Mouse (Mus musculus) megakaryocyte, embryonic 14.5 days (primary cell): Measurements from ENCODE around the gene Rbm42. TPM values are rescaled to one million over a fixed set of nuclear protein-coding genes. Genes with fewer than 3 reads are reported as not detected.

ENCODE experiments used
- H3K27me3 ChIP-seq: replicated peaks from 2 replicates; pipeline ENCODE3; 2012; ENCODE audit warnings: inconsistent platforms
- H3K36me3 ChIP-seq: replicated peaks from 2 replicates; pipeline ENCODE3; 2012; ENCODE audit warnings: low read length, inconsistent platforms, mixed read lengths
- H3K4me1 ChIP-seq: 2 replicates; pipeline ENCODE4 v1.6.1; 2012; ENCODE audit warnings: inconsistent platforms
- H3K4me3 ChIP-seq: replicated peaks from 2 replicates; pipeline ENCODE3; 2012; ENCODE audit warnings: moderate library complexity, mild to moderate bottlenecking, inconsistent platforms
- H3K9me3 ChIP-seq: 2 replicates; pipeline ENCODE4 v1.6.1; 2012; ENCODE audit warnings: inconsistent platforms
- FLI1 ChIP-seq: IDR thresholded peaks from 2 replicates; pipeline ENCODE4 v1.6.1; 2012; ENCODE audit warnings: low read length, inconsistent platforms, mixed read lengths
- GATA1 ChIP-seq: IDR thresholded peaks from 3 replicates; pipeline ENCODE4 v1.6.1; 2012; ENCODE audit warnings: mixed read lengths, low read length, inconsistent platforms, borderline replicate concordance
- polyA plus RNA-seq: library from polyadenylated mRNA; stranded (reverse); fragments of >175 nt; gene quantifications from 2 replicates; pipeline ENCODE4 v1.2.3, GENCODE M21; 2012; ENCODE audit warnings: low replicate concordance; ENCODE audit not compliant: insufficient read depth

Rbm42 gene
- polyA plus RNA-seq, 1 experiment = 261 TPM

- peaks cover 44% of the 10 kb centered on the region for H3K4me1 ChIP-seq
- no peaks in the 10 kb centered on the region for H3K9me3 ChIP-seq
- TF ChIP-seq GATA1 (no peak), FLI1 (no peak)
- H3K36me3 ChIP-seq = no peaks in the 10 kb centered on the region
- H3K4me3 ChIP-seq = no peak overlapping the region
- H3K27me3 ChIP-seq = peaks cover 17% of the 10 kb centered on the region
These were observed 57.2 kb downstream of the Rbm42 start for GRCm38 (mm10) chr7:30592772-30593423.

DNA sequence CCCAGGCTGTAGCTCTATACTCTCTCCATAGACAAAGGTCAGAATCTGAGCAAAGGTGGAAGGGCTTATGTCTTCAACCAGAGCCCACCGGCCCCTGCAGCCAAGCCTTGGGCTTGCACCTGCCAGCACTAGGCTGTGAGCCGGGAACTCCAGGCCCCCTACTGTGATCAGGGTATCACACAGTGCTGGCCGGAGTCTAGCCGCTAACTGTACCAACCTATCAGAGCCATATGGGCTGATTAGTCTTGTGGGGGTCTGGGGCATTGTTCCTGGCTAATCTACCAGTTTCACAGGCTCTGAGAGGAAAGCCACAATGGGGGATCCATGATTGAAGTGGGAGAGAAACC, 58.5 kb downstream of the Rbm42 start:
- peaks cover 54% of the 10 kb centered on the region for H3K4me1 ChIP-seq
- no peak for TF ChIP-seq FLI1
- TF ChIP-seq GATA1 = no peak
- H3K27me3 ChIP-seq = peaks cover 13% of the 10 kb centered on the region
- H3K9me3 ChIP-seq = no peaks in the 10 kb centered on the region
- peaks cover 6% of the 10 kb centered on the region for H3K36me3 ChIP-seq
- no peak overlapping the region for H3K4me3 ChIP-seq

Other genes starting within 250 kb of the Rbm42 start
- gene Tyrobp, start 236.6 kb downstream of the Rbm42 start, polyA plus RNA-seq = 20.9 and 273 TPM in 2 replicates
- 11.1 and 14.2 TPM in 2 replicates for gene Hcst, start 230.5 kb downstream of the Rbm42 start, polyA plus RNA-seq
- 8.3 and 10.0 TPM in 2 replicates for gene Nfkbid, start 228.6 kb downstream of the Rbm42 start, polyA plus RNA-seq
- 2.1 and 5.5 TPM in 2 replicates for gene Aplp1, start 204.8 kb downstream of the Rbm42 start, polyA plus RNA-seq
- gene Kirrel2, start 192.6 kb downstream of the Rbm42 start, polyA plus RNA-seq = not detected in 2 replicates
- not detected in 2 replicates for gene Nphs1, start 192.0 kb downstream of the Rbm42 start, polyA plus RNA-seq
- not detected in 2 replicates for gene Prodh2, start 156.7 kb downstream of the Rbm42 start, polyA plus RNA-seq
- gene Arhgap33, start 115.3 kb downstream of the Rbm42 start, polyA plus RNA-seq = 12.9 and 43.1 TPM in 2 replicates
- 6.0 and 17.2 TPM in 2 replicates for gene Hspb6, start 98.1 kb downstream of the Rbm42 start, polyA plus RNA-seq
- gene Proser3, start 98.0 kb downstream of the Rbm42 start, polyA plus RNA-seq = 11.6 and 51.8 TPM in 2 replicates
- gene Lin37, start 90.5 kb downstream of the Rbm42 start, polyA plus RNA-seq = 49.3 and 62.3 TPM in 2 replicates
- 52.8 and 64.1 TPM in 2 replicates for gene U2af1l4, start 87.0 kb downstream of the Rbm42 start, polyA plus RNA-seq
- gene Gm49396, start 87.0 kb downstream of the Rbm42 start, polyA plus RNA-seq = 0.70 TPM in 1 of 2 replicates, not detected in the other
- gene Psenen, start 86.7 kb downstream of the Rbm42 start, polyA plus RNA-seq = 21.1 and 77.9 TPM in 2 replicates
- gene Igflr1, start 84.9 kb downstream of the Rbm42 start, polyA plus RNA-seq = 4.3 and 15.3 TPM in 2 replicates
- 20.0 and 47.0 TPM in 2 replicates for gene Kmt2b, start 61.6 kb downstream of the Rbm42 start, polyA plus RNA-seq
- 0.10 TPM in 1 of 2 replicates, not detected in the other for gene Zbtb32, start 51.4 kb downstream of the Rbm42 start, polyA plus RNA-seq
- 1.2 TPM in 1 of 2 replicates, not detected in the other for gene Upk1a, start 37.5 kb downstream of the Rbm42 start, polyA plus RNA-seq
- 82.5 and 197 TPM in 2 replicates for gene Cox6b1, start 24.2 kb downstream of the Rbm42 start, polyA plus RNA-seq
- gene Etv2, start 14.5 kb downstream of the Rbm42 start, polyA plus RNA-seq = 0.44 TPM in 1 of 2 replicates, not detected in the other
- 2.3 and 13.7 TPM in 2 replicates for gene Haus5, start 14.7 kb upstream of the Rbm42 start, polyA plus RNA-seq
- not detected in 2 replicates for gene Pmis2, start 21.3 kb upstream of the Rbm42 start, polyA plus RNA-seq
- gene 2200002J24Rik, start 48.6 kb upstream of the Rbm42 start, polyA plus RNA-seq = not detected in 2 replicates
- 0.10 TPM in 1 of 2 replicates, not detected in the other for gene Atp4a, start 61.9 kb upstream of the Rbm42 start, polyA plus RNA-seq
- 25.4 and 46.3 TPM in 2 replicates for gene Tmem147, start 79.2 kb upstream of the Rbm42 start, polyA plus RNA-seq
- gene Gapdhs, start 93.4 kb upstream of the Rbm42 start, polyA plus RNA-seq = not detected in 2 replicates
- gene Sbsn, start 101.2 kb upstream of the Rbm42 start, polyA plus RNA-seq = 0.21 TPM in 1 of 2 replicates, not detected in the other
- gene Dmkn, start 113.4 kb upstream of the Rbm42 start, polyA plus RNA-seq = not detected in 2 replicates
- gene Krtdap, start 137.6 kb upstream of the Rbm42 start, polyA plus RNA-seq = not detected in 2 replicates
- gene Ffar2, start 173.5 kb upstream of the Rbm42 start, polyA plus RNA-seq = 5.8 and 8.9 TPM in 2 replicates
- gene Ffar3, start 205.9 kb upstream of the Rbm42 start, polyA plus RNA-seq = not detected in 2 replicates
- 0.16 TPM in 1 of 2 replicates, not detected in the other for gene Ffar1, start 211.2 kb upstream of the Rbm42 start, polyA plus RNA-seq
- 0.03 TPM in 1 of 2 replicates, not detected in the other for gene Cd22, start 230.0 kb upstream of the Rbm42 start, polyA plus RNA-seq